Mouse (Mus musculus) left cerebral cortex, postnatal 36 days (tissue): ENCODE measurements around the gene Olfr292. TPM values are rescaled to one million over a fixed set of nuclear protein-coding genes. Genes with fewer than 3 reads are reported as not detected.

ENCODE experiments used
- DNase-seq, 2 experiments: peaks; one replicate each; pipeline ENCODE4 v3.0.0; 2021 to 2022; ENCODE audit warnings: low spot score in 2 of 2, mixed read lengths in 1 of 2
- intact Hi-C: fragments of 180-260 bp; cut with DNase I; formaldehyde crosslinking; loops from one replicate; pipeline ENCODE4 v1.15.1; 2025
- total RNA-seq, 2 experiments: library from RNA; stranded (reverse); gene quantifications; 2 replicates each; pipeline ENCODE4 v1.2.3; 2021

The Olfr292 gene
- not detected for total RNA-seq

- intact Hi-C loops = no loop called here
- no peak for DNase-seq
Observed at GRCm38 (mm10) chr7:86688030-86688429, at the start of gene Olfr292. Gene Olfr292, plus strand, starts transcription at chr7:86688330.

- intact Hi-C loops = no loop called here
- DNase-seq = no peak
Observed at GRCm38 (mm10) chr7:86648761-86649160, 39.4 kb upstream of the Olfr292 start, which contains the start of gene Olfr293. Gene Olfr293, plus strand, starts transcription at chr7:86649061.

- DNase-seq = no peak
- intact Hi-C loops = no loop called here
Observed at GRCm38 (mm10) chr7:86725013-86725412, 36.9 kb downstream of the Olfr292 start.

Other genes starting within 250 kb of the Olfr292 start
- not detected for gene Olfr299, start 228.4 kb upstream of the Olfr292 start, total RNA-seq
- gene Olfr298, start 195.8 kb upstream of the Olfr292 start, total RNA-seq = not detected
- gene Olfr297, start 168.4 kb upstream of the Olfr292 start, total RNA-seq = not detected
- gene Olfr295, start 104.5 kb upstream of the Olfr292 start, total RNA-seq = not detected
- gene Olfr294, start 71.7 kb upstream of the Olfr292 start, total RNA-seq = not detected
- not detected for gene Olfr293, start 39.3 kb upstream of the Olfr292 start, total RNA-seq
- gene Folh1, start 87.6 kb downstream of the Olfr292 start, total RNA-seq = 1 to 10 TPM; 4.1 to 4.8 TPM
- gene Vmn2r77, start 106.7 kb downstream of the Olfr292 start, total RNA-seq = not detected
- not detected for gene Vmn2r78, start 226.8 kb downstream of the Olfr292 start, total RNA-seq